Mouse (Mus musculus) mature B cell (primary cell): Measurements from ENCODE around the gene Hoxb3.

Experiments
- in situ Hi-C: fragments of 300-500 bp; cut with MboI; formaldehyde crosslinking; loops from 2 replicates; pipeline ENCODE4 v1.14.3; 2019

Gene Hoxb3

GRCm38 (mm10) chr11:96351831-96352230 is 28.7 kb downstream of the Hoxb3 start:
- in situ Hi-C loops: no loop called here

- in situ Hi-C loops: no loop called here
These were observed 29.8 kb downstream of the Hoxb3 start for GRCm38 (mm10) chr11:96352691-96353521.

- in situ Hi-C loops: no loop called here
These were observed 30.4 kb downstream of the Hoxb3 start for GRCm38 (mm10) chr11:96353522-96353841.

- in situ Hi-C loops: no loop called here
These were observed 30.8 kb downstream of the Hoxb3 start for GRCm38 (mm10) chr11:96353939-96354338.

- in situ Hi-C loops: no loop called here
These were observed 31.2 kb downstream of the Hoxb3 start for GRCm38 (mm10) chr11:96354376-96354775.

GRCm38 (mm10) chr11:96354801-96355311 is 31.7 kb downstream of the Hoxb3 start:
- in situ Hi-C loops: no loop called here

GRCm38 (mm10) chr11:96363807-96364206 is 40.7 kb downstream of the Hoxb3 start:
- in situ Hi-C loops: no loop called here

GRCm38 (mm10) chr11:96365441-96366091 is 42.4 kb downstream of the Hoxb3 start, which contains the start of gene Hoxb1:
Hoxb1 (plus strand) TSS chr11:96365752.
- in situ Hi-C loops: no loop called here

GRCm38 (mm10) chr11:96366092-96367041 is 43.2 kb downstream of the Hoxb3 start:
- in situ Hi-C loops: no loop called here

- in situ Hi-C loops: no loop called here
These were observed 44.0 kb downstream of the Hoxb3 start for GRCm38 (mm10) chr11:96367141-96367540.

- in situ Hi-C loops: no loop called here
These were observed 45.6 kb downstream of the Hoxb3 start for GRCm38 (mm10) chr11:96368686-96369085.

GRCm38 (mm10) chr11:96369140-96369539 is 46.0 kb downstream of the Hoxb3 start:
- in situ Hi-C loops: no loop called here

- in situ Hi-C loops: no loop called here
These were observed 48.6 kb downstream of the Hoxb3 start for GRCm38 (mm10) chr11:96371726-96372125.

GRCm38 (mm10) chr11:96372519-96372918 is 49.4 kb downstream of the Hoxb3 start:
- in situ Hi-C loops: no loop called here

- in situ Hi-C loops: no loop called here
These were observed 51.7 kb downstream of the Hoxb3 start for GRCm38 (mm10) chr11:96374810-96375209.

GRCm38 (mm10) chr11:96383381-96383780 is 60.3 kb downstream of the Hoxb3 start:
- in situ Hi-C loops: no loop called here

GRCm38 (mm10) chr11:96387635-96388034 is 64.5 kb downstream of the Hoxb3 start:
- in situ Hi-C loops: no loop called here

GRCm38 (mm10) chr11:96396772-96397626 is 73.9 kb downstream of the Hoxb3 start:
- in situ Hi-C loops: no loop called here
